Mouse (Mus musculus): ENCODE results near the gene Bex6.

DNA sequence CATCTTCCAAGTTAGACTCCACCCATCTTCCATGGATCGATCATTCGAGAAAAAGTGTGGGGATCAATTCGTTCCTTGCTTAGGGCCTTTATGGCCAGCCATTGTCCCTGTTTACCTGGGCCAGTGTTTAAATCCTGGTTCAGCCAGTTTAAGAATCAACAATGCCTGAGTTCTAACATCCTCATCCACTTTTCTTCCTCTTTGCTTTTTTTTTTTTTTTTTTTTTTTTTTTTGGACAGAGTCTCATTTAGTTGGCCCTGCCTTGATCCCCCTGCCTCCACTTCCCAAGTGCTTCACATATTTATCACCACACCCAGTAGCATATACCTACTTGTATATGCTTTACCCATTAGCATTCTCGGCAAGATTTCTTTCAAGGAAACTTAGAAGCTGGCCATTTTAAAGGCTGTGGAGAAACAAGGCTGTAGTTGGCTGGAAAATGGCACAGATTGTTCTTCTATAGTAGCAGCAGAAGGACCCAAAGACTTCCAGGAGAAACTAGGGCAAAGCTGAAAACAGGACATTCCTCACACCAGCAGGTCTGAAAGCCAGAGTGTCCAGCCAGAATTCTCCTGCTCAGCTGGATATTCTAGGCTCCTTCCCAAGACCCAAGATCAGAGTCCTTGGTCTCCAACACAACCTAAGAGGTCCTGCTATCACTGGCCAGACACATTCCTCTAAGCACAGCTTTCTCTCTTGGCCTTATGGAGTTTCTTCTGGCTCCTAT, 11.6 kb upstream of the Bex6 start:
- TF ChIP-seq EP300 (IDR thresholded peaks at IDR 0.05; ENCODE audit: insufficient read depth, low read depth, low read length) (no peak), POLR2A (IDR thresholded peaks at IDR 0.05; ENCODE audit: insufficient read depth, low read depth, low read length) (no peak)
